Mouse (Mus musculus): ENCODE data around the gene Dnph1. TPM values are rescaled to one million over a fixed set of nuclear protein-coding genes. Genes with fewer than 3 reads are reported as not detected.

Gene Dnph1
- total RNA-seq, 2 experiments from 2014 or later = 3.2 to 6.0 TPM

GRCm38 (mm10) chr17:46497956-46498355 is 1.4 kb downstream of the Dnph1 start:
- DNase-seq (ENCODE audit: low spot score in 2 of 2) = no peak

DNA sequence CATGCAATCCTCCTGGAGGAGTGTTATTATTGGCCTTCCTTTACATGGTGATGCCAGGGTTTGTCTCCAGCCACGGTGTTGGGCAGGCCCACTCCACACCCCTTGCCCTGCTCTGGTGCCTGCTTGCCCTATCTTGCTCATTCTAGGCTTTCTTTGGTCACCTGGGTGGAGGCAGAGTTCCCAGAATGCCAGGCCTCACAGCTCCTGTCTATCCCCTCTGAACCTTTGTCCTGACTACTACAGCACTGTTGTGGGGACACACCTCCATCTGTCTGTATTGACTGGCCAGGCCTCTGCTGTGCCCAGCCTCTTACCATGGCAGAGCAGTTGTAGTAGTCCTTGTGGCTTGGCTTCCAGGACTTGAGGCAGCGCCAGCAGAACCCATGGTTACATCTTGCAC is 6.3 kb downstream of the Dnph1 start:
- no peak for DNase-seq (ENCODE audit: low spot score in 2 of 2)

GRCm38 (mm10) chr17:46503847-46504638 is 7.5 kb downstream of the Dnph1 start:
- no peak for DNase-seq (ENCODE audit: low spot score in 2 of 2)

DNA sequence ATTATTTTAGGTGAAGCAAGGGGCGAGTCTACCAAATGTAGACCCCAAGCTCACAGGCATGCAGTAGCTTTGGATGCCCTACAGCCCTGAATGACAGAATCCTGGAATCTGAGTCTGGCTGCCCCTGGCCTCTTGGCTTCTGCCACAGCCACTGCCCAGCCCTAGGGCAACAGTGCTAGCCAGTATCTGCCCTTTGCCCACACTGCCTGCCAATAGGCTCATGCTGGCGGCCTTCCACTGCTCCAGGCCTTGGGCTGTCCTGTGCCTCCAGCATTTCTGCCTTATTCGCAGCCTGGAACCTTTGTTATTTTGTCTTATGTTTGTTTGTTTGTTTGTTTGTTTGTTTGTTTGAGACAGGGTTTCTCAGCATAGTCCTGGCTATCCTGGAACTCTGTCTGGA is 9.1 kb downstream of the Dnph1 start:
- no peak for DNase-seq (ENCODE audit: low spot score in 2 of 2)

DNA sequence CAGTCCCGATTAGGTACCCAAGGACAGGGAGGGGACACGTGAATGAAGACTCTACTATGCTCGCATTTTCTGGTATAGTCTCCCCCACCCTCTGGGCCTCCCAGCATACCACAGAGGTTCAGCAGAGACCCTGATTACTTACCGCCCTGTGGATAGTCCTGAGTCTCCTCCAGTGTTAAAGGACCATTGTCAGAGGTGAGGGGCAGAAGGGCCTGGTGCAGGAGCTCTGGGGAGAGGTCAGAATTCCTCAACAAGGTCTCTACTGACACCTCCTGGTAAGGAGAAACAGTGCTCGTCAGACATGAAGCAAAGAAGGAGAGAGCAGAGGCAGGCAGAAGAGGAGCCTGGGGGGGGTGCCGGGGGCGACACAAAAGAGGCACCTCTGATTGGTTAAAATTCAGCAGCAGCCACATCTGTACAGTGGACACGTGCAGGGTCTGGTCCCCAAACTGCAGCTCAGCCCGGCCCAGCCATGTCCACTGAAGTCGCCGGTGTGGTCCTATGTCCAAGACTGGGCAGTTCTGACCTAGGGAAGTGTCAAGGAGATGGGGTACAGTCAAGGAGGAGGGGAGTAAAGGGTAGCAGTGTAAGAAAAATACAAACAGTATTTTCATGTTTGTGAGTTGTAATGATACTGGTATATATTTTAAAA is 14.7 kb downstream of the Dnph1 start:
- DNase-seq (ENCODE audit: low spot score in 2 of 2) = no peak

- no peak for DNase-seq (ENCODE audit: low spot score in 2 of 2)
These were observed 16.8 kb downstream of the Dnph1 start for GRCm38 (mm10) chr17:46513329-46513728.

DNA sequence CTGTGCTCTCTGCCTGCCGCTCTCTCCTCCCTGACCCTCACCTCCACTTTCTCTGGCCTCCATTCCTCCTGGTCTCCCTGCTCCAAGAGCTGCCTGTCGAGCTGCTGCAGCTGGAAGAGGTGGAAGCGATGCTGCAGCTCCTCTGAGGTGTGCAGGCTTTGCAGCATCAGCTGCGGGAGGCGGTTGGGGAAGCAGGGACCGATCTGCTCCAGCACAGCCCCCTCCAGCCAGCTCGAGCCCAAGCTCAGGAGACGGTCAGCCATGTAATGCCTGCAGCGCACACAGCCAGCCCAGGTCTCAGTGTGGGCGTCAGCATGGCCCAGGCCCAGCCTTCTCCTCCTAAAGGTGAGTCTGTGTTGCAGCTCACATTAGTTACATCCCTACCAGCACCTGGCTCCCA is 23.5 kb downstream of the Dnph1 start:
- no peak for DNase-seq (ENCODE audit: low spot score in 2 of 2)

GRCm38 (mm10) chr17:46520385-46520979 is 24.0 kb downstream of the Dnph1 start:
- no peak for DNase-seq (ENCODE audit: low spot score in 2 of 2)

- DNase-seq (ENCODE audit: low spot score in 2 of 2) = no peak
These were observed 24.7 kb downstream of the Dnph1 start for GRCm38 (mm10) chr17:46521174-46521573.

DNA sequence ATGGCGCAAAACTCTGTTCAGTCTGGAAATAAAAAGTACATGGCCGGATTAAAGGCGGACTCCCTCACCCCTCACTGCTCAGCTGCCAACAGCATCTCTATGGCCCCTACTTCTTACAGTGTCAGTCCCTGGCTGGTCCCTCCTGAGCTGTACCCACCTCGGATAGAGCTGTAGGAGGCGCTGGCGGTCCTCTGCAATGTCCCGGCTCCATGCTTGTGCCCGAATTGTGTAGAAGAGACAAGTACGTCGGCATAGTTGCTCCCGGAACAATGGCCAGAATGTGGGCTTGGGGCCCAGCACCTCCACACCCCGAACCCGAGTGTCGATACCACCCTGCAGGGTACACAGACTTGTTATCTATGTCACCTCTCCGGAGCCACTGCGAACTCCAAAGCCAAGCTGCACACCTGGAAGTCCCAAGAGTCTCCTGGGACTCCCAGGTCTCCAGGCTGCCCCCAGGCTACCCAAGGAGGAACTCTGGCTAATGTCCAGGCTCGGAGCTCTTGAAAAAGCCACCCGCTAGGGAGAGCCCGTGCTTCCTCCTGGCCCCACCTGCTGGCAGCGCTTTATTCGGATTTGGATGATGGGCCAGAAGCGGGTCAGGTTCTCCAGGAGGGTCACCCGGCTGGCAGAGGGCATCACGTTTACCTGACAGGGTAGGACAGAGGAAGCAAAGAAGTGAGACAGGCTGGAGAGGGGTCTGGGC is 25.6 kb downstream of the Dnph1 start:
- DNase-seq (ENCODE audit: low spot score in 2 of 2) = no peak

DNA sequence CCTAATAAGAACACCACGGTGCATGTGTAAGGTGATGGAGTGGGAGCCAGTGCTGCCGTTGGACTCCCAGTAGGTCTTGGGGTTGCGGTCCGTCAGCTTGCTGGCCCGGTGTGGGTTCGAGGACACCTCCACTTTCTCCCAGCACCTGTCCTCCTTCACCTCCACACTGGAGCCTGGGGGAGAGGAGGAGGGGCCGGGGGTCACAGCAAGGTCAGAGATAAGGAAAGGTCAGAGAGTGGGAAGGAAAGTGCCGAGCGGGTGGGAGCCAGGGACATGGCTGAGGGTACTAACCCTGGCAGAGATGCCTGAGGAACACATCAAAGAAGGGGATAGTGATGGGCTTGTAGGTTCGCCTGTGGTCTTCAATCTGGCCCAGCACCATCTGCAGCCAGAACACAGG is 28.6 kb downstream of the Dnph1 start:
- no peak for DNase-seq (ENCODE audit: low spot score in 2 of 2)

DNA sequence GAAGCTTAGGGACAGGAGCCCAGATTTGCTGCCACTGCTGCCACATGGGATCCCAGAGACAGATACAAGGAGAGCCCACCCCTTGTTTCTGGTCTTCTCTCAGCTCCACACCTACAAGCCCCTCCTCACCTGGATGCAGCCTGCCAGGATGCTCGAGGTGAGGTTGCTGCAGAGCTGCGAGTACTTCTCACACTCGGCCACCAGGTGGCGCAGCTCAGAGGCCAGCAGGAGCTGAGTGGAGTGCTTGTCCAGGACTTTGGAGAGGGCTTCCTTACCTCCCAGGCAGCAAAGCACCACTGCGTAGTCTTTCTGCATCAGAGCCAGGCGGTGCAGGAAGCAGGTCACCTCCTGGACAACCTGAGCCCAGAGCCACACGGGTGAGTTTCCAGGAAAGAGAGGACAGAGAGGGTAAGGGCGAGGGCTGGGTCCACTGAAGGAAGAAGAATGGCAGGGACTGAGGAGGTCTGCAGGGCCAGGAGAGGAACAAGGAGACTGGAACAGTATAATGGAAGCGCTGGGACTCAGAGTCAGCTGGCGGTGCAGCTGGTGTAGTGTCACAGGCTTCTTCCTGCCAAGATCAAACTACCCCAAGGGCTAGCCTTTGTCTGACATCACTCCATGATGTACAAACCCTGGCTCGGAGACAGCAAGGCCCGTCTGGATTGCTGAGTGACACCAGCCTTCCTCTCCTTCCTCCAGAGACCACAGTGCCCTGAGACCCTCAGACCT is 29.2 kb downstream of the Dnph1 start:
- DNase-seq (ENCODE audit: low spot score in 2 of 2) = peak; percentile 74 to 77

DNA sequence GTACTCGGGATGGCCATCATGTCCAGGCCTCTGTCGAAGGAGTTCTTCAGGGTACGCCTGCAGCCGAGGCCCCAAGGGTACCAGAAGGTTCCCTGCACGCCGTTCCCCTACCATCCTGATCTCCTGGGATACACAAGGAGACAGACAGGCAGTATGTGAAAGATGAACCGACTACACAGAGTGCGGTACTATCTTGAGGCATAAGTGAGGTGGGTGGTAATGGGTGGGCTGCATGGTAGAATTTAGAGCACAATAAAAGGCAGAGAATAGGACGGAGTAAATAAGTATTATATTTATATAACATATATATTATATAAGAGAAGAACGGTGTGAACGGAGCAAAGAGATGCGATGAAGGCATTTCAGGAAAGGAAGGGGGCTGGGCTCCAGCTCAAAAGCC is 47.1 kb downstream of the Dnph1 start:
- DNase-seq (ENCODE audit: low spot score in 2 of 2) = no peak

DNA sequence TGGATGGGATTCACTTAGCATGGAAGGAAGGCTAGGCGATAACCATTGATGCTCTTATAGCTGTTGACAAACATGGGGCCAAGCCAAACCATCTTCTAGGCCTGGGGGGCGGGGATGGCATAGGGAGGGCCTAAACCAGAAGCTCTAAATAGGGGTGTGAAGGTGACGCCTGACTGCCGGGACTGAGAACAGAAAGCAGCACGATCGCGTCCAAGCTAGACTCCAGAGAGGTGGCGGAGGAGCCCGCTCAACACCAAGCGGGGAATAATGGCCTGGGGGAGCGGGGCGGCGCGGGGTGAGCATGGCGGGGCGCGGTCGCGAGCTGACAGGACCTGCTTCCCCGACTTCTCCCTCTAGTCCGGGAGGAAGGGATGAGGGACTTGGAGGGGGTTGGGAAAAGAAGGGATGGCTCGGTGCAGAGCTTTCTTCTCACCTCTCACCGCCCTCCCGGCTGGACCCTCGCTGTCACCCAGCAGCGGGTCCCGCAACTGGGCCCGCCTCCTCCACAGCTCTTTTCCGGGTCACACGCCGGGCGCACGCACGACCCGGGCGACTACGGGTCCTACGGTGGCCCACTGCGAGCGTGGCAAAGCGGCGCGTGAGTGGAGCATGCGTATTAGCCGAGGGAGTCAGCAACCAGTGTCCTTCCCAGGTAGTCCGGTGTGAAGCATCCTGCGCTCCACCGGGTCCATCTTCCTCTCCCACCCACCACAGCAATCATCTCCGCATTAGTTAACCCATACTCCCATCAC is 49.5 kb downstream of the Dnph1 start, which contains the start of gene Cul9:
Cul9 (minus strand) TSS at position 576 of the 752 bp plus-strand sequence.
- peak; percentile 75 to 77 for DNase-seq (ENCODE audit: low spot score in 2 of 2)

DNA sequence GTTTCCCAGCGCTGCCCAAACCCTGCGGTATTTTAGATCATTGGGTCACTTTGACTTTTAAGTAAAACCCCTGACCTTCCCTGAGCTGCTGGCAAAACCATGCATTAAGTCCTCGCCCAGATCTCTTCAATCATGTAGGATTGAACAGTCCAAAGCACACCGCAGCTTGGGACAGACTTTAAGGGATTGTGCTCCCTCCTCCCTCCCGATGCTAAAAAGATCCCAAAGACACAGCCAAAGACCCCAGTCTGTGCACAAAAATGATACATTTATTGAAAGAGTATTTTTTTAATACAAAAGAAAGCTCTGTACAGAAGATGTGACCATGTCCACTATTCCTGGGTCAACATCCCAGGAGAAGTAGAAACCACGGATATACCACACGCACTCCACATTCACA is 50.1 kb downstream of the Dnph1 start:
- no peak for DNase-seq (ENCODE audit: low spot score in 2 of 2)

- DNase-seq (ENCODE audit: low spot score in 2 of 2) = no peak
These were observed 50.5 kb downstream of the Dnph1 start for GRCm38 (mm10) chr17:46546995-46547394.

- no peak for DNase-seq (ENCODE audit: low spot score in 2 of 2)
These were observed 51.4 kb downstream of the Dnph1 start for GRCm38 (mm10) chr17:46547923-46548322.

- no peak for DNase-seq (ENCODE audit: low spot score in 2 of 2)
These were observed 52.2 kb downstream of the Dnph1 start for GRCm38 (mm10) chr17:46548741-46549140.

- DNase-seq (ENCODE audit: low spot score in 2 of 2) = no peak
These were observed 52.7 kb downstream of the Dnph1 start for GRCm38 (mm10) chr17:46549193-46549592.
